In the genomic region with DNA sequence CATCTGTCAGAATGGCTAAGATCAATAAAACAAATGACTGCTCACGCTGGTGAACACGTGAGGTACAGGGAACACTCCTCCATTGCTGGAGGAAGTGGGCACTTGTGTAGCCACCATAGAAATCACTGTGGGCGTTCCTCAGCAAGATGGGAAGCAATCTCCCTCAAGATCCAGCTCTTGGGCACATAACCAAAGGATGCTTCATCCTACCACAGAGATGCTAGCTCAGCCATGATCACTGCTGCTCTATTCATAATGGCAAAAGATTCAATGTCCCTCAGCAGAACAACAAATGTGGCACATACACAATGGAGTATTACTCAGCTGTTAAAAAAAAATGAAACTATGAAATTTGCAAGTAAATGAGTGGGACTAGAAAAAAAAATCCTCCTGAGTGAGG, we compare ENCODE assay signal across 28 mouse cellular contexts.
"Had no signal": no experiment of that assay in that cellular context is flagged by ENCODE, and none has a peak within 500 bp of the region (broad histone marks: within the 10 kb centered on the region; RNA-seq: fewer than 3 reads in every experiment).

No protein-coding gene starts in this region.

- H3K4me1 ChIP-seq: embryonic facial prominence, embryonic 10.5 days; embryonic facial prominence, embryonic 12.5 days; embryonic facial prominence, embryonic 13.5 days; embryonic facial prominence, embryonic 15.5 days; forebrain, embryonic 10.5 days; forebrain, embryonic 12.5 days; forebrain, embryonic 13.5 days; forebrain, embryonic 15.5 days had no signal

- DNase-seq: cerebellum, adult 2 months; cerebellum, adult 8-10 months; cerebellum, adult 9-10 months; cerebellum, adult 9-11 months; cerebellum, postnatal 10 days; cerebellum, postnatal 14 days; cerebellum, postnatal 25 days; cerebellum, postnatal 36 days; embryo, embryonic 11 days; forebrain, postnatal 0 days; gastrocnemius, adult 2 months; gastrocnemius, postnatal 10 days; gastrocnemius, postnatal 14 days; gastrocnemius, postnatal 25 days; gastrocnemius, postnatal 36 days; heart, adult 18-20 months; heart, adult 2 months had no signal

- H3K36me3 ChIP-seq: embryonic facial prominence, embryonic 10.5 days; embryonic facial prominence, embryonic 12.5 days; embryonic facial prominence, embryonic 13.5 days; embryonic facial prominence, embryonic 15.5 days; forebrain, embryonic 10.5 days; forebrain, embryonic 12.5 days; forebrain, embryonic 15.5 days had no signal

- H3K9ac ChIP-seq: embryonic facial prominence, embryonic 12.5 days; embryonic facial prominence, embryonic 13.5 days; embryonic facial prominence, embryonic 15.5 days; forebrain, embryonic 12.5 days; forebrain, embryonic 13.5 days; forebrain, embryonic 15.5 days; forebrain, postnatal 0 days had no signal

- ATAC-seq: forebrain, embryonic 13.5 days; forebrain, embryonic 14.5 days; forebrain, embryonic 15.5 days; forebrain, embryonic 16.5 days; forebrain, postnatal 0 days had no signal

- H3K4me2 ChIP-seq: embryonic facial prominence, embryonic 12.5 days; embryonic facial prominence, embryonic 13.5 days; embryonic facial prominence, embryonic 15.5 days; forebrain, embryonic 12.5 days; forebrain, embryonic 13.5 days; forebrain, embryonic 15.5 days had no signal

- H3K4me3 ChIP-seq: embryonic facial prominence, embryonic 10.5 days; embryonic facial prominence, embryonic 12.5 days; embryonic facial prominence, embryonic 13.5 days; embryonic facial prominence, embryonic 15.5 days; erythroblast, embryonic 14.5 days; forebrain, embryonic 10.5 days; forebrain, embryonic 12.5 days; forebrain, embryonic 13.5 days; forebrain, embryonic 15.5 days; gastrocnemius, adult 2 months; heart, adult 2 months had no signal

- H3K9me3 ChIP-seq: embryonic facial prominence, embryonic 10.5 days; embryonic facial prominence, embryonic 12.5 days; embryonic facial prominence, embryonic 13.5 days; embryonic facial prominence, embryonic 15.5 days; forebrain, embryonic 10.5 days; forebrain, embryonic 12.5 days; forebrain, embryonic 13.5 days; forebrain, embryonic 15.5 days had no signal

- H3K27me3 ChIP-seq: embryonic facial prominence, embryonic 12.5 days; embryonic facial prominence, embryonic 13.5 days; embryonic facial prominence, embryonic 15.5 days; forebrain, embryonic 12.5 days; forebrain, embryonic 13.5 days; forebrain, embryonic 15.5 days had no signal

- H3K27ac ChIP-seq: embryonic facial prominence, embryonic 10.5 days; embryonic facial prominence, embryonic 12.5 days; embryonic facial prominence, embryonic 13.5 days; embryonic facial prominence, embryonic 15.5 days; forebrain, embryonic 10.5 days; forebrain, embryonic 12.5 days; forebrain, embryonic 13.5 days; forebrain, embryonic 15.5 days; gastrocnemius, adult 2 months; heart, adult 2 months had no signal
